Mouse (Mus musculus): Measurements from ENCODE around the gene Nupl1.

Gene Nupl1

GRCm38 (mm10) chr14:60143234-60143633, 108.0 kb downstream of the Nupl1 start:
- no peak for DNase-seq

DNA sequence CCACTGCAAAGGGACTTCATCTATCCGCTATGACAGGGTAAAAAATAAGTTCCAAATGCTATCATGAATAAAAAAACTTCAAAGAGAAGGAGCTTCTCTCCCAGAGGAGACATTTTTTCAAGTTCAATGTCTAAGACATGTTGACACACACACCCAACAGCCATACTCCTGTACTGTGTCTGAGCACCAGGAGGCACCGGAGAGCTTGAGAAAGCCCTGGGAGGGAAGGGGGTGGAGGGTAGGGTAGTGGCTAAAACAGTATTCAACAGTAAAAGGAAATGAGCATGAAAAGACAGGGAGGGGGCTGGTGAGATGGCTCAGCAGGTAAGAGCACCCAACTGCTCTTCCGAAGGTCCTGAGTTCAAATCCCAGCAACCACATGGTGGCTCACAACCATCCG, 112.9 kb downstream of the Nupl1 start:
- no peak for DNase-seq

DNA sequence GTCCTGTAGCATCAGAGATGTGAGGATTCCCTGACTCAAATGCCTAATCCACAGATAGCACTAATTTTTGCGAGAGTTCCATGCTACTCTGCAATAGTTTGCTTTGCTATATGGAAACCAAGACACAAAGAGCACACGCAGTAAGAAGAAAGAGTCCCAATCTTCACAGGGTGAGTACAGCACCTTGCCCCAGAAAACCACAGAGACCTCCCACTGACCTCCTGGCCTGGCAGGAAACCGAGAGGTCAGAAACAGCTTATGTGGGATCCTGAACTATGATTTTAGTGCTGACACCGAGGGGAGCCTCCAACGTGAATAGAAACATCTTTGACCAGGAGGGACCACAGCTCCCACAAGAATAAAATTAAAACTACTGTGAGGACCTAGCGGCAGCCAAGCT, 113.4 kb downstream of the Nupl1 start:
- DNase-seq: no peak

GRCm38 (mm10) chr14:60135801-60136200, 115.4 kb downstream of the Nupl1 start:
- DNase-seq: no peak

DNA sequence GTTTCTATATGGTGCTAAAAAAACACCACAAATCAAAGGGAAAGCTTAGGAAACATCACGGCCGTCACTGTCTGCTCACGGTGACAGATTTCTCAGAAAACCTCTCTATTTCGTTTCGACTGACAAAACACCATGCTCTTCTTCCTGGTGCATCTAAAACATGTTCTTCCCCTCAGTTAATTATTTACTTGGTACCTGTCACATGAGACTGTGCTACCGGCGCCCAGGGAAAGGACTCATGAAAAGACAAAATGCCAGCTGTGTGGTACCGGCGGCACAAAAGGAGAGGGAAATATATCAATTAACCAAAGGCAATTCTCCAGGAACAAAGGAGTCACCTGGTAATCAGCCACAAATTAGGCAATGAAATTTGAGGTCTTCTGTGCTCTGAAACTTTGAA, 116.5 kb downstream of the Nupl1 start:
- no peak for DNase-seq

All from layer of hippocampus, adult 9-11 months (tissue).